Mouse (Mus musculus) ES-Bruce4 (cell line): ENCODE results near the gene Phf7.
A peak's percentile ranks its signal among the peaks of the same experiment; 100 is the strongest.

Experiments used
- EP300 ChIP-seq: IDR thresholded peaks from 2 replicates; pipeline ENCODE4 v1.6.1; 2011; ENCODE audit warnings: low read depth, low read length; ENCODE audit not compliant: insufficient read depth
- POLR2A ChIP-seq: IDR thresholded peaks from one replicate; pipeline ENCODE4 v1.8.1; 2011; ENCODE audit warnings: low read length; ENCODE audit not compliant: insufficient read depth

GRCm38 (mm10) chr14:31228234-31228633 is 22.9 kb downstream of the Phf7 start:
- no peak for TF ChIP-seq POLR2A
- 0 out of 2 replicates have a peak, but pooled peaks have one; percentile 18 for TF ChIP-seq EP300
